Mouse (Mus musculus): ENCODE measurements around the gene Bmpr1b. TPM values are rescaled to one million over a fixed set of nuclear protein-coding genes. Genes with fewer than 3 reads are reported as not detected.
"Not testable (repeated sequence)": the region's sequence is repeated elsewhere in the genome, so short reads cannot be mapped to it uniquely, and the experiment has no call there.

The Bmpr1b gene
- total RNA-seq, 1 experiment, result 0.85 TPM

- H3K4me3 ChIP-seq (ENCODE audit: insufficient read depth in 1 of 2, low read depth in 1 of 2, low read length in 2 of 2, poor library complexity in 1 of 2, severe bottlenecking in 1 of 2), result no peak overlapping the region
- DNase-seq (ENCODE audit: low read depth, low spot score), result no peak
- no peaks in the 10 kb centered on the region for H3K36me3 ChIP-seq (ENCODE audit: control insufficient read depth, insufficient read depth, low read length, poor library complexity, severe bottlenecking)
- TF ChIP-seq ZNF384 (IDR thresholded peaks at IDR 0.05; ENCODE audit: low read depth, low read length), result no peak
- TF ChIP-seq CHD2 (IDR thresholded peaks at IDR 0.05; ENCODE audit: low read depth, low read length), result no peak
- TF ChIP-seq HCFC1 (IDR thresholded peaks at IDR 0.05; ENCODE audit: borderline replicate concordance, insufficient read depth, low read length), result no peak
- no peak for TF ChIP-seq ZC3H11A (IDR thresholded peaks at IDR 0.05; ENCODE audit: borderline replicate concordance, low read depth, low read length)
- no peak for TF ChIP-seq MAFK (IDR thresholded peaks at IDR 0.05; ENCODE audit: insufficient read depth, low read depth, low read length)
- H3K4me1 ChIP-seq (ENCODE audit: control insufficient read depth in 2 of 2, insufficient read depth in 2 of 2, low read length in 2 of 2, poor library complexity in 1 of 2), result no peaks in the 10 kb centered on the region
- no peak overlapping the region for H3K27ac ChIP-seq (ENCODE audit: insufficient read depth, low read depth, low read length, poor library complexity, severe bottlenecking)
- in situ Hi-C loops (cut with MboI; ENCODE audit: low sequenced_read_pairs in 2 of 2, unreplicated experiment in 2 of 2), result no loop called here
- no peak overlapping the region for H3K9ac ChIP-seq (ENCODE audit: insufficient read depth, low read depth, low read length, poor library complexity, severe bottlenecking)
- H3K9me3 ChIP-seq (ENCODE audit: control insufficient read depth, insufficient read depth, low read depth, low read length), result no peaks in the 10 kb centered on the region
Measured at GRCm38 (mm10) chr3:142209057-142209456, 39.8 kb upstream of the Bmpr1b start.

- no peaks in the 10 kb centered on the region for H3K4me1 ChIP-seq (ENCODE audit: control insufficient read depth in 2 of 2, insufficient read depth in 2 of 2, low read length in 2 of 2, poor library complexity in 1 of 2)
- in situ Hi-C loops (cut with MboI; ENCODE audit: low sequenced_read_pairs in 2 of 2, unreplicated experiment in 2 of 2), result no loop called here
- no peak overlapping the region for H3K9ac ChIP-seq (ENCODE audit: insufficient read depth, low read depth, low read length, poor library complexity, severe bottlenecking)
- H3K27ac ChIP-seq (ENCODE audit: insufficient read depth, low read depth, low read length, poor library complexity, severe bottlenecking), result no peak overlapping the region
- no peak overlapping the region for H3K4me3 ChIP-seq (ENCODE audit: insufficient read depth in 1 of 2, low read depth in 1 of 2, low read length in 2 of 2, poor library complexity in 1 of 2, severe bottlenecking in 1 of 2)
- no peaks in the 10 kb centered on the region for H3K9me3 ChIP-seq (ENCODE audit: control insufficient read depth, insufficient read depth, low read depth, low read length)
- DNase-seq (ENCODE audit: low read depth, low spot score), result no peak
- H3K36me3 ChIP-seq (ENCODE audit: control insufficient read depth, insufficient read depth, low read length, poor library complexity, severe bottlenecking), result no peaks in the 10 kb centered on the region
- TF ChIP-seq ZC3H11A (IDR thresholded peaks at IDR 0.05; ENCODE audit: borderline replicate concordance, low read depth, low read length) (no peak), MAFK (IDR thresholded peaks at IDR 0.05; ENCODE audit: insufficient read depth, low read depth, low read length) (no peak), CHD2 (IDR thresholded peaks at IDR 0.05; ENCODE audit: low read depth, low read length) (no peak)
Measured at GRCm38 (mm10) chr3:142207488-142207887, 38.3 kb upstream of the Bmpr1b start.

GRCm38 (mm10) chr3:142206316-142206715, 37.1 kb upstream of the Bmpr1b start:
- TF ChIP-seq HCFC1 (IDR thresholded peaks at IDR 0.05; ENCODE audit: borderline replicate concordance, insufficient read depth, low read length) (no peak), ZC3H11A (IDR thresholded peaks at IDR 0.05; ENCODE audit: borderline replicate concordance, low read depth, low read length) (no peak), ZNF384 (IDR thresholded peaks at IDR 0.05; ENCODE audit: low read depth, low read length) (no peak), CHD2 (IDR thresholded peaks at IDR 0.05; ENCODE audit: low read depth, low read length) (no peak)
- Histone ChIP-seq H3K36me3 (ENCODE audit: control insufficient read depth, insufficient read depth, low read length, poor library complexity, severe bottlenecking) (no peaks in the 10 kb centered on the region), H3K9me3 (ENCODE audit: control insufficient read depth, insufficient read depth, low read depth, low read length) (no peaks in the 10 kb centered on the region), H3K27ac (ENCODE audit: insufficient read depth, low read depth, low read length, poor library complexity, severe bottlenecking) (no peak overlapping the region), H3K4me3 (ENCODE audit: insufficient read depth in 1 of 2, low read depth in 1 of 2, low read length in 2 of 2, poor library complexity in 1 of 2, severe bottlenecking in 1 of 2) (no peak overlapping the region), H3K9ac (ENCODE audit: insufficient read depth, low read depth, low read length, poor library complexity, severe bottlenecking) (no peak overlapping the region), H3K4me1 (ENCODE audit: control insufficient read depth in 2 of 2, insufficient read depth in 2 of 2, low read length in 2 of 2, poor library complexity in 1 of 2) (no peaks in the 10 kb centered on the region)
- no peak for DNase-seq (ENCODE audit: low read depth, low spot score)
- in situ Hi-C loops (cut with MboI; ENCODE audit: low sequenced_read_pairs in 2 of 2, unreplicated experiment in 2 of 2), result no loop called here

- Histone ChIP-seq H3K9ac (ENCODE audit: insufficient read depth, low read depth, low read length, poor library complexity, severe bottlenecking) (no peak overlapping the region), H3K4me1 (ENCODE audit: control insufficient read depth in 2 of 2, insufficient read depth in 2 of 2, low read length in 2 of 2, poor library complexity in 1 of 2) (no peaks in the 10 kb centered on the region), H3K4me3 (ENCODE audit: insufficient read depth in 1 of 2, low read depth in 1 of 2, low read length in 2 of 2, poor library complexity in 1 of 2, severe bottlenecking in 1 of 2) (no peak overlapping the region), H3K36me3 (ENCODE audit: control insufficient read depth, insufficient read depth, low read length, poor library complexity, severe bottlenecking) (no peaks in the 10 kb centered on the region), H3K9me3 (ENCODE audit: control insufficient read depth, insufficient read depth, low read depth, low read length) (no peaks in the 10 kb centered on the region), H3K27ac (ENCODE audit: insufficient read depth, low read depth, low read length, poor library complexity, severe bottlenecking) (no peak overlapping the region)
- in situ Hi-C loops (cut with MboI; ENCODE audit: low sequenced_read_pairs in 2 of 2, unreplicated experiment in 2 of 2), result no loop called here
- 0 out of 2 replicates have a peak, but pooled peaks have one; percentile 10 for TF ChIP-seq ZC3H11A (IDR thresholded peaks at IDR 0.05; ENCODE audit: borderline replicate concordance, low read depth, low read length)
- no peak for TF ChIP-seq HCFC1 (IDR thresholded peaks at IDR 0.05; ENCODE audit: borderline replicate concordance, insufficient read depth, low read length)
- no peak for TF ChIP-seq CHD2 (IDR thresholded peaks at IDR 0.05; ENCODE audit: low read depth, low read length)
- TF ChIP-seq ZNF384 (IDR thresholded peaks at IDR 0.05; ENCODE audit: low read depth, low read length), result no peak
- no peak for TF ChIP-seq MAFK (IDR thresholded peaks at IDR 0.05; ENCODE audit: insufficient read depth, low read depth, low read length)
- DNase-seq (ENCODE audit: low read depth, low spot score), result peak; percentile 35
Measured at GRCm38 (mm10) chr3:142196142-142196541, 26.9 kb upstream of the Bmpr1b start.

GRCm38 (mm10) chr3:142191627-142192026, 22.4 kb upstream of the Bmpr1b start:
- H3K27ac ChIP-seq (ENCODE audit: insufficient read depth, low read depth, low read length, poor library complexity, severe bottlenecking); H3K9me3 ChIP-seq (ENCODE audit: control insufficient read depth, insufficient read depth, low read depth, low read length); H3K9ac ChIP-seq (ENCODE audit: insufficient read depth, low read depth, low read length, poor library complexity, severe bottlenecking); in situ Hi-C loops (cut with MboI; ENCODE audit: low sequenced_read_pairs in 2 of 2, unreplicated experiment in 2 of 2); H3K36me3 ChIP-seq (ENCODE audit: control insufficient read depth, insufficient read depth, low read length, poor library complexity, severe bottlenecking); DNase-seq (ENCODE audit: low read depth, low spot score); H3K4me3 ChIP-seq (ENCODE audit: insufficient read depth in 1 of 2, low read depth in 1 of 2, low read length in 2 of 2, poor library complexity in 1 of 2, severe bottlenecking in 1 of 2); H3K4me1 ChIP-seq (ENCODE audit: control insufficient read depth in 2 of 2, insufficient read depth in 2 of 2, low read length in 2 of 2, poor library complexity in 1 of 2): not testable (repeated sequence)
